Mouse (Mus musculus): ENCODE results near the gene Zp1. TPM values are rescaled to one million over a fixed set of nuclear protein-coding genes. Genes with fewer than 3 reads are reported as not detected.

Gene Zp1
- polyA plus RNA-seq, 1 experiment from 2014 or later = not detected

DNA sequence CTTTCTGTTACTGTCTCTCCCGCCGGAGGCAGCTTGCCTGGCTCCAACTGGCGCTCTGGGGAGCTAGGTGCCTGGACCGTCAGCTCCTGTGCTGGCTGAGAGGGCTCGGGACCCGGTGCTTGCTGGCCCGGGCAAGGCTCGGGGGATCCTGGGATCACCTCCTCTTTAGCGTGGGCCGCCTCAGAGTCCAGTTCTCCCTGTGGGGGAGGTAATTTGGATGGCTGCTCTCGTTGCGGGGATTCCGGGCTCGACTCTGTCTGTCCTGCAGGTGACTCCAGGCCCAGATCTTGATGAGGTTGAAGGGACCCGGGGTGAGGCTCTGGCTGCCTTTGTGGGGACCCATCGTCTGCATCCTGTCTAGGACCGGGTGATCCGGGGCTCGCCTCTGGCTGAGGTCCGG is 28.0 kb upstream of the Zp1 start:
- ATAC-seq (replicated peaks; ENCODE audit: insufficient number of reproducible peaks, low FRiP score, low TSS enrichment) = no peak
- peak overlapping the region; percentile 100 for H3K4me2 ChIP-seq
- peak overlapping the region; percentile 80 for H3K4me3 ChIP-seq (ENCODE audit: low read depth, low read length)
- peaks cover 14% of the 10 kb centered on the region for H3K36me3 ChIP-seq (ENCODE audit: control insufficient read depth, insufficient read depth, low read length)
- H3K9ac ChIP-seq (ENCODE audit: low read depth, low read length) = peak overlapping the region; percentile 85
- H3K27ac ChIP-seq (ENCODE audit: low read depth, low read length) = no peak overlapping the region
- peaks cover 25% of the 10 kb centered on the region for H3K4me1 ChIP-seq (ENCODE audit: control insufficient read depth, insufficient read depth, low read length)
- under 1% methylated on average over 20 of the region's 20 CpGs for WGBS (ENCODE audit: insufficient replicate concordance)
- H3K27me3 ChIP-seq (ENCODE audit: control insufficient read depth, insufficient read depth, low read length) = no peaks in the 10 kb centered on the region
- no peaks in the 10 kb centered on the region for H3K9me3 ChIP-seq (replicated peaks; ENCODE audit: control insufficient read depth, low read length)

DNA sequence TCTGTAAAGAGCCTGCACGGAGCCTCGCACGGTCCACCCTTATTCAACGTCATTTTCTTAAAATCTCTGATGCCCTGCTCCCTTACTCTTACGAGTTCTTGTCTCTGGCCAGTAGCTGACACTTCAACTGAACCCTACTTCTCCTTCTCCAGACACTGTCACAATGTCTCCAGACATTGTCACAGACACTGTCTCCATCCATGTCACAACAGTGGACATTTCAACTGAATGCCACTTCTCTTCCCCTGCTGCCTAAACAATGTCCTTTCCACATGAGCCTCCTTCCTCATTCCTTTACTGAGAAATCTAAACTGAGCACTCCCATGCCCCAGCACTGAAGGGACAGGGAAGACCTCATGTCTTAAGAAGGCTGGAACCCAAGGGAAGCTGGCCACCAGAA is 26.8 kb upstream of the Zp1 start:
- H3K36me3 ChIP-seq (ENCODE audit: control insufficient read depth, insufficient read depth, low read length) = peaks cover 23% of the 10 kb centered on the region
- peak overlapping the region; percentile 100 for H3K4me2 ChIP-seq
- peak overlapping the region; percentile 85 for H3K9ac ChIP-seq (ENCODE audit: low read depth, low read length)
- ATAC-seq (replicated peaks; ENCODE audit: insufficient number of reproducible peaks, low FRiP score, low TSS enrichment) = no peak
- peak overlapping the region; percentile 80 for H3K4me3 ChIP-seq (ENCODE audit: low read depth, low read length)
- WGBS (ENCODE audit: insufficient replicate concordance) = 89% methylated on average over 5 of the region's 5 CpGs
- no peaks in the 10 kb centered on the region for H3K27me3 ChIP-seq (ENCODE audit: control insufficient read depth, insufficient read depth, low read length)
- H3K9me3 ChIP-seq (replicated peaks; ENCODE audit: control insufficient read depth, low read length) = no peaks in the 10 kb centered on the region
- peaks cover 20% of the 10 kb centered on the region for H3K4me1 ChIP-seq (ENCODE audit: control insufficient read depth, insufficient read depth, low read length)
- H3K27ac ChIP-seq (ENCODE audit: low read depth, low read length) = no peak overlapping the region

DNA sequence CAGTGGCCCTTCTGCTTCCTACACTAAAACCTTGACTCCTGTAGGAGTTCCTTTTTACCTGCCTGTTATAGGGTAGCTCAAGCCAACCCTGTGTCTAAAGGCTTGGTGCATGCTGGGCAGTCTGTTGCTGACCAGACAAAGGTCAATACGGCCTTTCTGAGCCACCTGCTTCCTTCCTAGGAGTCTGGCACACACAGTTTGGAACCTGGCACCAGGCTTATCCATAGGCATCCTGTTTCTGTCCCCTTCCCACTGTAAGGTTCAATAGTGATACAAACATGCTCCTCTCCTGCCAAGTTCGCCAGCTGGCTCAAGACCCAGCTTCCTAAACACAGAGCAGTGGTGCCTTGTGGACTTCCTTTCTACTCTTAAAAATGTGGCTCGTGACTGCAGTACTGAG is 26.1 kb upstream of the Zp1 start:
- no peak overlapping the region for H3K27ac ChIP-seq (ENCODE audit: low read depth, low read length)
- 75% methylated on average over 3 of the region's 3 CpGs for WGBS (ENCODE audit: insufficient replicate concordance)
- H3K9me3 ChIP-seq (replicated peaks; ENCODE audit: control insufficient read depth, low read length) = no peaks in the 10 kb centered on the region
- H3K4me3 ChIP-seq (ENCODE audit: low read depth, low read length) = no peak overlapping the region
- no peak for ATAC-seq (replicated peaks; ENCODE audit: insufficient number of reproducible peaks, low FRiP score, low TSS enrichment)
- no peaks in the 10 kb centered on the region for H3K27me3 ChIP-seq (ENCODE audit: control insufficient read depth, insufficient read depth, low read length)
- H3K9ac ChIP-seq (ENCODE audit: low read depth, low read length) = no peak overlapping the region
- peaks cover 23% of the 10 kb centered on the region for H3K36me3 ChIP-seq (ENCODE audit: control insufficient read depth, insufficient read depth, low read length)
- H3K4me1 ChIP-seq (ENCODE audit: control insufficient read depth, insufficient read depth, low read length) = peaks cover 14% of the 10 kb centered on the region
- peak overlapping the region; percentile 100 for H3K4me2 ChIP-seq

DNA sequence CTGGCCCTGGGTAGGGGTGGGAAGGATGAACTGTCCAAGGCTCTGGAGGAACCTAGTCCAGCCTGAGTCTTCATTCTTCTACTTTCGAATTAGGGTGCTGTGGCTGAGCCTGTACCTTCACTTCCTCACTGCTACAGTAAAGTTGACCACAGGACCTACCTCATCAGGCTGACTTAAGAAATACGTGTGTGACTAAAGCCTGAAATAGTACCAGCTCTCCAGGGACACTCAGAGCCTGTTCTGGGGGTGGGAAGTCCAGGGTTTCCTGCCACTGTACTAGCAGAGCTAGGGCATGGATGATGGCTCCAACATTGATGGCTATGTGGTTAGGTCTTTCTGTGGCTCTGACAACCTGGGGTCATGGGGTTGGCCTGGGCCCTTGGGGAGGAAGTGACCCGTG is 23.5 kb upstream of the Zp1 start:
- H3K4me1 ChIP-seq (ENCODE audit: control insufficient read depth, insufficient read depth, low read length) = peaks cover 25% of the 10 kb centered on the region
- no peak overlapping the region for H3K4me3 ChIP-seq (ENCODE audit: low read depth, low read length)
- peaks cover 23% of the 10 kb centered on the region for H3K36me3 ChIP-seq (ENCODE audit: control insufficient read depth, insufficient read depth, low read length)
- H3K27me3 ChIP-seq (ENCODE audit: control insufficient read depth, insufficient read depth, low read length) = no peaks in the 10 kb centered on the region
- ATAC-seq (replicated peaks; ENCODE audit: insufficient number of reproducible peaks, low FRiP score, low TSS enrichment) = no peak
- no peak overlapping the region for H3K9ac ChIP-seq (ENCODE audit: low read depth, low read length)
- 82% methylated on average over 3 of the region's 3 CpGs for WGBS (ENCODE audit: insufficient replicate concordance)
- H3K4me2 ChIP-seq = no peak overlapping the region
- H3K27ac ChIP-seq (ENCODE audit: low read depth, low read length) = no peak overlapping the region
- H3K9me3 ChIP-seq (replicated peaks; ENCODE audit: control insufficient read depth, low read length) = no peaks in the 10 kb centered on the region

DNA sequence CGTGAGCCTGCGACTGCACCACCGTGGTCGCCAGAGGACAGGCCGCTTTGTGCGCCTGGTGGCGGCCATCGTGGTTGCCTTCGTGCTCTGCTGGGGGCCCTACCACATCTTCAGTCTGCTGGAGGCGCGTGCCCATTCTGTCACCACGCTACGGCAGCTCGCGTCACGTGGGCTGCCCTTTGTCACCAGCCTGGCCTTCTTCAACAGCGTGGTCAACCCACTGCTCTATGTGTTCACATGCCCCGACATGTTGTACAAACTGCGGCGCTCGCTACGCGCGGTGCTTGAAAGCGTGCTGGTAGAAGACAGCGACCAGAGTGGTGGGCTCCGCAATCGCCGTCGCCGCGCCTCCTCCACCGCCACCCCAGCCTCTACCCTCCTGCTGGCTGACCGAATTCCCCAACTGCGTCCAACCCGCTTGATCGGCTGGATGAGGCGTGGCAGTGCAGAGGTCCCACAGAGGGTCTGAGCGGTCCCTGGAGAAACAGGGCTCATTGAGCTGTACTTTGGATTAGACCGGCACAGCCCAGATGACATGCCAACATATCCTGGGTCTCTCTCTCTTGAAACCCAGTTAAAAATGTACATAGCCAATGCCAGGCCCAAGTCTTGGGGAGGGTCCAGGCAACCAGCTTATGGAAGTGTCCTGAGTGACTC is 20.5 kb upstream of the Zp1 start:
- peaks cover 21% of the 10 kb centered on the region for H3K36me3 ChIP-seq (ENCODE audit: control insufficient read depth, insufficient read depth, low read length)
- no peaks in the 10 kb centered on the region for H3K9me3 ChIP-seq (replicated peaks; ENCODE audit: control insufficient read depth, low read length)
- H3K4me2 ChIP-seq = peak overlapping the region; percentile 83
- H3K27me3 ChIP-seq (ENCODE audit: control insufficient read depth, insufficient read depth, low read length) = no peaks in the 10 kb centered on the region
- WGBS (ENCODE audit: insufficient replicate concordance) = 5% methylated on average over 40 of the region's 40 CpGs
- ATAC-seq (replicated peaks; ENCODE audit: insufficient number of reproducible peaks, low FRiP score, low TSS enrichment) = peak; percentile 57
- no peak overlapping the region for H3K27ac ChIP-seq (ENCODE audit: low read depth, low read length)
- peak overlapping the region; percentile 38 for H3K4me3 ChIP-seq (ENCODE audit: low read depth, low read length)
- H3K9ac ChIP-seq (ENCODE audit: low read depth, low read length) = peak overlapping the region; percentile 56
- H3K4me1 ChIP-seq (ENCODE audit: control insufficient read depth, insufficient read depth, low read length) = peaks cover 15% of the 10 kb centered on the region; the same call in 1 of the 2 replicates

DNA sequence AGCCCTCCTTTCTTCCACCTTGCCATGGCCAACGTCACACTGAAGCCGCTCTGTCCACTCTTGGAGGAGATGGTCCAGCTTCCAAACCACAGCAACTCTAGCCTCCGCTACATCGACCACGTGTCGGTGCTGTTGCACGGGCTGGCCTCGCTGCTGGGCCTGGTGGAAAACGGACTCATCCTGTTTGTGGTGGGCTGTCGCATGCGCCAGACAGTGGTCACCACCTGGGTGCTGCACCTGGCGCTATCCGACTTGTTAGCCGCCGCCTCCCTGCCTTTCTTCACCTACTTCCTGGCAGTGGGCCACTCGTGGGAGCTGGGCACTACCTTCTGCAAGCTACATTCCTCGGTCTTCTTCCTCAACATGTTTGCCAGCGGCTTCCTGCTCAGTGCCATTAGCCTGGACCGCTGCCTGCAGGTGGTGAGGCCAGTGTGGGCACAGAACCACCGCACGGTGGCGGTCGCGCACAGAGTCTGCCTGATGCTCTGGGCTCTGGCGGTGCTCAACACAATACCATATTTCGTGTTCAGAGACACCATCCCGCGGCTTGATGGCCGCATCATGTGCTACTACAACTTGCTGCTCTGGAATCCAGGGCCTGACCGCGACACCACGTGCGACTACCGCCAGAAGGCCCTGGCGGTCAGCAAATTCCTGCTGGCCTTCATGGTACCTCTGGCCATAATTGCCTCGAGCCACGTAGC is 19.8 kb upstream of the Zp1 start:
- peak overlapping the region; percentile 38 for H3K4me3 ChIP-seq (ENCODE audit: low read depth, low read length)
- peaks cover 21% of the 10 kb centered on the region for H3K36me3 ChIP-seq (ENCODE audit: control insufficient read depth, insufficient read depth, low read length)
- peak overlapping the region; percentile 83 for H3K4me2 ChIP-seq
- WGBS (ENCODE audit: insufficient replicate concordance) = 19% methylated on average over 37 of the region's 37 CpGs
- H3K9me3 ChIP-seq (replicated peaks; ENCODE audit: control insufficient read depth, low read length) = no peaks in the 10 kb centered on the region
- H3K9ac ChIP-seq (ENCODE audit: low read depth, low read length) = peak overlapping the region; percentile 56
- H3K27ac ChIP-seq (ENCODE audit: low read depth, low read length) = no peak overlapping the region
- ATAC-seq (replicated peaks; ENCODE audit: insufficient number of reproducible peaks, low FRiP score, low TSS enrichment) = peak; percentile 56; the same call in 1 of the 2 replicates
- peaks cover 15% of the 10 kb centered on the region; the same call in 1 of the 2 replicates for H3K4me1 ChIP-seq (ENCODE audit: control insufficient read depth, insufficient read depth, low read length)
- H3K27me3 ChIP-seq (ENCODE audit: control insufficient read depth, insufficient read depth, low read length) = no peaks in the 10 kb centered on the region

DNA sequence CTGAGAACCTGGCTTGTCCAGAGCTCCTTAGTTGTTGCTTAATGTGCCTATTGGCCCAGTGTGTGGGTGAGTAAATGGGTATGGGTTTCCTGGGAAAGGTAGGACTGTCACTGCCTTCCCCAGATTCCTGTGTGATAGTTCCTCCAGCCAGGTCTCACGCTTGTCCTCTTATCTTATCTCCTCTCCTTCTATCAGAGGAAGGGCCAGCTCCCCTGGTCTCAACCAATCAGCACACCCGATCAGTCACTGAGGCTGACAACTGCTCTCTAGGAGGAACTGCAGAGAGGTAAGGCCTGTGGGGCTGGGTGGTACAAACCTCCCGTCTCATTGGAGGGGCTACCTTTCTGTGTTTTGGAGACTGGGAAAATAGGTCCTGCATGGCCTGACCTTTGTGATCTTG is 18.3 kb upstream of the Zp1 start:
- ATAC-seq (replicated peaks; ENCODE audit: insufficient number of reproducible peaks, low FRiP score, low TSS enrichment) = no peak
- no peak overlapping the region for H3K4me2 ChIP-seq
- no peaks in the 10 kb centered on the region for H3K9me3 ChIP-seq (replicated peaks; ENCODE audit: control insufficient read depth, low read length)
- H3K36me3 ChIP-seq (ENCODE audit: control insufficient read depth, insufficient read depth, low read length) = peaks cover 10% of the 10 kb centered on the region; the same call in 1 of the 2 replicates
- no peak overlapping the region for H3K27ac ChIP-seq (ENCODE audit: low read depth, low read length)
- 14% methylated on average over 3 of the region's 3 CpGs for WGBS (ENCODE audit: insufficient replicate concordance)
- no peak overlapping the region for H3K9ac ChIP-seq (ENCODE audit: low read depth, low read length)
- no peak overlapping the region for H3K4me3 ChIP-seq (ENCODE audit: low read depth, low read length)
- H3K27me3 ChIP-seq (ENCODE audit: control insufficient read depth, insufficient read depth, low read length) = no peaks in the 10 kb centered on the region
- peaks cover 15% of the 10 kb centered on the region; the same call in 1 of the 2 replicates for H3K4me1 ChIP-seq (ENCODE audit: control insufficient read depth, insufficient read depth, low read length)

DNA sequence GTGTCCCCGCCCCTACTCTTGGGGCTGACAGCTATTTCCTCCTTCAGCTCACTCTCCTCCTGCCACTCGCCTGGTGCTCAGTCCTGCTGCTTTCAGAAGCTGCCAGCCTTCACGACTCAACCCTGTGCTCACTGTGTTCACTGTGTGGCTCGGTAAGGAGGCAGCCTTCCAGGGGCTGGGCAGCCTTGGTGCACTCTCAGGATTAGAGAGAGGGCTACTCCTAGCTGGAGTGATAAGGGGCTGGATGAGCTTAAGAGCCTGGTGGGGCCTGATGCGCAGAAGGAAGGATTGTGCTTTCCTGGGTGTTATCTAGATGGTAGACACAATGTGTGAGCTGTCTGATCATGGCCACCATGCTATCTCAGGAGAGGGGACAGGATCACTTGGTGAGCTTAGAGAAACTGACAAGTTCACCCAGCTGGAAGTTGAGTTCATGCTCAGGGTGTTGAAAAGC is 16.7 kb upstream of the Zp1 start, which contains the start of gene Ptgdr2:
Ptgdr2 (plus strand) TSS at position 51 of the 454 bp plus-strand sequence.
- H3K27me3 ChIP-seq (ENCODE audit: control insufficient read depth, insufficient read depth, low read length) = no peaks in the 10 kb centered on the region
- ATAC-seq (replicated peaks; ENCODE audit: insufficient number of reproducible peaks, low FRiP score, low TSS enrichment) = no peak
- 16% methylated on average over 5 of the region's 5 CpGs for WGBS (ENCODE audit: insufficient replicate concordance)
- H3K27ac ChIP-seq (ENCODE audit: low read depth, low read length) = no peak within 1 kb of the TSS
- no peak within 1 kb of the TSS for H3K4me3 ChIP-seq (ENCODE audit: low read depth, low read length)
- H3K9me3 ChIP-seq (replicated peaks; ENCODE audit: control insufficient read depth, low read length) = no peaks in the 10 kb centered on the region
- 0 out of 2 replicates have a peak within 1 kb of the TSS, but pooled peaks have one; percentile 9 for H3K4me2 ChIP-seq
- no peaks in the 10 kb centered on the region for H3K36me3 ChIP-seq (ENCODE audit: control insufficient read depth, insufficient read depth, low read length)
- peaks cover 15% of the 10 kb centered on the region; the same call in 1 of the 2 replicates for H3K4me1 ChIP-seq (ENCODE audit: control insufficient read depth, insufficient read depth, low read length)
- H3K9ac ChIP-seq (ENCODE audit: low read depth, low read length) = 0 out of 2 replicates have a peak within 1 kb of the TSS, but pooled peaks have one; percentile 44
